Mouse (Mus musculus): ENCODE data around the gene Synm. TPM values are rescaled to one million over a fixed set of nuclear protein-coding genes. Genes with fewer than 3 reads are reported as not detected.

The Synm gene
- total RNA-seq, 2 experiments from 2014 or later: 0.15 TPM; not detected in 1

GRCm38 (mm10) chr7:67708160-67708559 is 51.4 kb downstream of the Synm start:
- no peak for ATAC-seq (replicated peaks; ENCODE audit: poor library complexity, severe bottlenecking)

- no peak for ATAC-seq (replicated peaks; ENCODE audit: poor library complexity, severe bottlenecking)
Observed at GRCm38 (mm10) chr7:67701252-67701914, 58.2 kb downstream of the Synm start.

- ATAC-seq (replicated peaks; ENCODE audit: poor library complexity, severe bottlenecking): peak; percentile 86
Observed at GRCm38 (mm10) chr7:67700846-67701245, 58.7 kb downstream of the Synm start.

GRCm38 (mm10) chr7:67699301-67699700 is 60.2 kb downstream of the Synm start:
- ATAC-seq (replicated peaks; ENCODE audit: poor library complexity, severe bottlenecking): no peak

- no peak for ATAC-seq (replicated peaks; ENCODE audit: poor library complexity, severe bottlenecking)
Observed at GRCm38 (mm10) chr7:67697892-67698630, 61.5 kb downstream of the Synm start.

GRCm38 (mm10) chr7:67695906-67696305 is 63.6 kb downstream of the Synm start:
- ATAC-seq (replicated peaks; ENCODE audit: poor library complexity, severe bottlenecking): no peak

GRCm38 (mm10) chr7:67692791-67693538 is 66.6 kb downstream of the Synm start:
- no peak for ATAC-seq (replicated peaks; ENCODE audit: poor library complexity, severe bottlenecking)

- no peak for ATAC-seq (replicated peaks; ENCODE audit: poor library complexity, severe bottlenecking)
Observed at GRCm38 (mm10) chr7:67692141-67692540, 67.4 kb downstream of the Synm start.

- ATAC-seq (replicated peaks; ENCODE audit: poor library complexity, severe bottlenecking): no peak
Observed at GRCm38 (mm10) chr7:67691036-67691435, 68.5 kb downstream of the Synm start.

- ATAC-seq (replicated peaks; ENCODE audit: poor library complexity, severe bottlenecking): no peak
Observed at GRCm38 (mm10) chr7:67689793-67690192, 69.7 kb downstream of the Synm start.

GRCm38 (mm10) chr7:67688281-67688680 is 71.3 kb downstream of the Synm start:
- no peak for ATAC-seq (replicated peaks; ENCODE audit: poor library complexity, severe bottlenecking)

GRCm38 (mm10) chr7:67686545-67686944 is 73.0 kb downstream of the Synm start:
- no peak for ATAC-seq (replicated peaks; ENCODE audit: poor library complexity, severe bottlenecking)

- ATAC-seq (replicated peaks; ENCODE audit: poor library complexity, severe bottlenecking): no peak
Observed at GRCm38 (mm10) chr7:67683006-67683405, 76.5 kb downstream of the Synm start.

- no peak for ATAC-seq (replicated peaks; ENCODE audit: poor library complexity, severe bottlenecking)
Observed at GRCm38 (mm10) chr7:67681078-67681477, 78.5 kb downstream of the Synm start.

Other genes with a start within 250 kb of the Synm start
- gene Lrrc28, start 114.5 kb downstream of the Synm start, total RNA-seq (2014; fragmentation: Nextera tagmentation): 15.2 and 16.6 TPM in 2 replicates
- 13.0 and 17.9 TPM in 2 replicates for gene Lrrc28, start 114.5 kb downstream of the Synm start, total RNA-seq (2017)
- 0.32 TPM in 1 of 2 replicates, not detected in the other for gene Ttc23, start 112.3 kb downstream of the Synm start, total RNA-seq (2014; fragmentation: Nextera tagmentation)
- 1.7 and 4.9 TPM in 2 replicates for gene Ttc23, start 112.3 kb downstream of the Synm start, total RNA-seq (2017)
- 59.2 and 59.7 TPM in 2 replicates for gene Igf1r, start 193.1 kb upstream of the Synm start, total RNA-seq (2014; fragmentation: Nextera tagmentation)
- gene Igf1r, start 193.1 kb upstream of the Synm start, total RNA-seq (2017): 27.9 and 29.4 TPM in 2 replicates

All from granulocyte monocyte progenitor cell, adult 5-6 weeks (primary cell).